8 mouse cellular contexts compared by ENCODE assay signal in genomic region chr10:96620890-96621271, GRCm38 (mm10). TPM values are rescaled to one million over a fixed set of nuclear protein-coding genes. Genes with fewer than 3 reads are reported as not detected.
DNase-seq lines count a peak whose midpoint lies in the region; ATAC-seq and TF ChIP-seq lines count a peak whose summit lies in the region.

No protein-coding gene starts in this region.

- peaks cover 2% of the 10 kb centered on the region for H3K36me3 ChIP-seq in testis, adult 2 months (ENCODE audit: control insufficient read depth, insufficient read depth, low read length)
- 0 out of 2 replicates have a peak, but pooled peaks cover 3% of the 10 kb centered on the region for H3K36me3 ChIP-seq in forebrain, embryonic 16.5 days (ENCODE audit: control insufficient read depth, insufficient read depth)
- H3K36me3 ChIP-seq in kidney, embryonic 15.5 days = peaks cover 33% of the 10 kb centered on the region
- H3K36me3 ChIP-seq in stomach, embryonic 16.5 days (ENCODE audit: control insufficient read depth, insufficient read depth, low read length) = peaks cover 16% of the 10 kb centered on the region

- ATAC-seq in forebrain, embryonic 16.5 days = no peak
- no peak for ATAC-seq in kidney, embryonic 15.5 days (replicated peaks; ENCODE audit: low FRiP score)
- no peak for ATAC-seq in stomach, embryonic 16.5 days (ENCODE audit: insufficient read depth, low FRiP score)
- no peak for ATAC-seq in erythroblast, adult 5-6 weeks (replicated peaks; ENCODE audit: low FRiP score, poor library complexity, severe bottlenecking)

- H3K9me3 ChIP-seq in forebrain, embryonic 16.5 days (ENCODE audit: control insufficient read depth, low read length) = no peaks in the 10 kb centered on the region
- H3K9me3 ChIP-seq in kidney, embryonic 15.5 days (replicated peaks) = no peaks in the 10 kb centered on the region
- H3K9me3 ChIP-seq in stomach, embryonic 16.5 days (replicated peaks; ENCODE audit: control insufficient read depth, low read length) = no peaks in the 10 kb centered on the region

- H3K4me2 ChIP-seq in forebrain, embryonic 16.5 days (ENCODE audit: low read length) = peak overlapping the region; percentile 60
- peak overlapping the region; percentile 68 for H3K4me2 ChIP-seq in kidney, embryonic 15.5 days
- H3K4me2 ChIP-seq in stomach, embryonic 16.5 days (ENCODE audit: low read depth, low read length) = peak overlapping the region; percentile 71

- 24% methylated on average over 4 of the region's 4 CpGs for WGBS in forebrain, embryonic 16.5 days
- 13% methylated on average over 4 of the region's 4 CpGs for WGBS in kidney, embryonic 15.5 days
- 20% methylated on average over 4 of the region's 4 CpGs for WGBS in stomach, embryonic 16.5 days

- no peak for TF ChIP-seq POLR2A in testis, adult 2 months (IDR thresholded peaks at IDR 0.05; ENCODE audit: control insufficient read depth, low read depth, low read length)

- H3K4me3 ChIP-seq in testis, adult 2 months (ENCODE audit: control insufficient read depth, low read depth, low read length) = peak overlapping the region; percentile 77
- peak overlapping the region; percentile 56 for H3K4me3 ChIP-seq in forebrain, embryonic 16.5 days (replicated peaks; ENCODE audit: low read length)
- H3K4me3 ChIP-seq in kidney, embryonic 15.5 days (replicated peaks) = peak overlapping the region; percentile 50
- peak overlapping the region; percentile 68 for H3K4me3 ChIP-seq in stomach, embryonic 16.5 days (replicated peaks; ENCODE audit: low read length)

- peak overlapping the region; percentile 56 for H3K9ac ChIP-seq in forebrain, embryonic 16.5 days (replicated peaks; ENCODE audit: low read depth, low read length)
- no peak overlapping the region for H3K9ac ChIP-seq in kidney, embryonic 15.5 days
- peak overlapping the region; percentile 65 for H3K9ac ChIP-seq in stomach, embryonic 16.5 days (ENCODE audit: low read length)

- H3K4me1 ChIP-seq in testis, adult 2 months (ENCODE audit: control insufficient read depth, insufficient read depth, low read length) = peaks cover 6% of the 10 kb centered on the region
- peaks cover 47% of the 10 kb centered on the region for H3K4me1 ChIP-seq in forebrain, embryonic 16.5 days (replicated peaks; ENCODE audit: control insufficient read depth, insufficient read depth, low read length)
- H3K4me1 ChIP-seq in kidney, embryonic 15.5 days = peaks cover 39% of the 10 kb centered on the region
- peaks cover 32% of the 10 kb centered on the region for H3K4me1 ChIP-seq in stomach, embryonic 16.5 days (ENCODE audit: control insufficient read depth, insufficient read depth, low read length)

- no peaks in the 10 kb centered on the region for H3K27me3 ChIP-seq in testis, adult 2 months (ENCODE audit: control insufficient read depth, insufficient read depth, low read length)
- H3K27me3 ChIP-seq in forebrain, embryonic 16.5 days (replicated peaks; ENCODE audit: control insufficient read depth, insufficient read depth, low read length) = no peaks in the 10 kb centered on the region
- H3K27me3 ChIP-seq in kidney, embryonic 15.5 days = no peaks in the 10 kb centered on the region
- H3K27me3 ChIP-seq in stomach, embryonic 16.5 days (ENCODE audit: control insufficient read depth, insufficient read depth, low read length) = no peaks in the 10 kb centered on the region

- no peak for DNase-seq in testis, postnatal 14 days (ENCODE audit: low spot score)
- DNase-seq in lung, postnatal 36 days = peak; percentile 77
- DNase-seq in layer of hippocampus, adult 9-10 months (ENCODE audit: low spot score) = no peak

- TF ChIP-seq CTCF in testis, adult 2 months (IDR thresholded peaks at IDR 0.05; ENCODE audit: control insufficient read depth, insufficient read depth, insufficient replicate concordance, low read depth, low read length) = no peak

- peak overlapping the region; percentile 91 for H3K27ac ChIP-seq in testis, adult 2 months (ENCODE audit: control insufficient read depth, insufficient read depth, low read depth, low read length)
- H3K27ac ChIP-seq in forebrain, embryonic 16.5 days (ENCODE audit: low read length) = peak overlapping the region; percentile 41; the same call in 1 of the 2 replicates
- peak overlapping the region; percentile 27; the same call in 1 of the 2 replicates for H3K27ac ChIP-seq in kidney, embryonic 15.5 days
- H3K27ac ChIP-seq in stomach, embryonic 16.5 days (ENCODE audit: low read length) = peak overlapping the region; percentile 53

RNA-seq across cellular contexts. Expression of gene Btg1, which starts 4.1 kb away (rescaled TPM):
- 130 and 136 TPM in 2 replicates for polyA plus RNA-seq in testis, adult 2 months (2012; rRNA removed)
- 56.8 and 65.7 TPM in 2 replicates for polyA plus RNA-seq in forebrain, embryonic 16.5 days (2015; fragmentation: Nextera tagmentation; extraction: Ambion mirVana)
- 44.9 TPM in 2 replicates for polyA plus RNA-seq in kidney, embryonic 15.5 days (2015; fragmentation: Nextera tagmentation; extraction: Ambion mirVana)
- polyA plus RNA-seq in stomach, embryonic 16.5 days (2015; fragmentation: Nextera tagmentation; extraction: Ambion mirVana) = 48.8 and 55.8 TPM in 2 replicates
- 30.1 and 35.2 TPM in 2 replicates for total RNA-seq in erythroblast, adult 5-6 weeks (2015; ENCODE audit: low replicate concordance)
- 32.3 and 41.7 TPM in 2 replicates for total RNA-seq in erythroblast, adult 5-6 weeks (2017; ENCODE audit: low replicate concordance)

Comparison
In these comparisons a context has a peak if more than half of its experiments do, and no peak if none do; other contexts are left out.
1. H3K27ac ChIP-seq: peak in every context shown above with its lines; median percentile 91 in testis, adult 2 months; 53 in stomach, embryonic 16.5 days; 41 in forebrain, embryonic 16.5 days; 27 in kidney, embryonic 15.5 days.